Mouse (Mus musculus) lung, postnatal 10 days (tissue): Measurements from ENCODE around the gene Gcc2.
"Not testable (repeated sequence)": the region's sequence is repeated elsewhere in the genome, so short reads cannot be mapped to it uniquely, and the experiment has no call there.

ENCODE experiments used
- DNase-seq: peaks from one replicate; pipeline ENCODE4 v3.0.0; 2021

Gene Gcc2

GRCm38 (mm10) chr10:58255213-58255892 lies at the start of gene Gcc2:
Gene Gcc2 (plus strand): TSS chr10:58255497.
- DNase-seq, result peak; percentile 97

DNA sequence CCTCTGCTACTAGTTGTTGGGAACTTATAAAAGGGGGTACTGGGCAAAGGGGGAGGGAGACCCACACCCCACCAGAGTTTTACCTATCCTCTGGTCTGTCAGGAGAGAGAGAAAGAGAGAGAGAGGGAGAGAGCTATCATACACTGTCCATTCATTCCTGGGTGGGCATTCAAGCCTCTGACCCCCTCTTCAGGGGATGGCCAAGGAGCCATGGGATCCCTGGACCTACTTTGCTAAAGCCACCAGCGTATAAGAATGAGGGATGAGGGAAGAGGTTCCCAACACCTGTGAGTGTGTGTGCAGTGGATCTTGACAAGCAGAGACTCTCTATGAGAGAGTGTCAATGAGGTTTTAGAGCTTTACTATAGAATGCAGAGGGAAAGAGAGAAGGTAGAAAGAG lies 49.3 kb upstream of the Gcc2 start:
- DNase-seq, result no peak

GRCm38 (mm10) chr10:58206639-58207404 lies 48.5 kb upstream of the Gcc2 start:
- DNase-seq, result no peak

DNA sequence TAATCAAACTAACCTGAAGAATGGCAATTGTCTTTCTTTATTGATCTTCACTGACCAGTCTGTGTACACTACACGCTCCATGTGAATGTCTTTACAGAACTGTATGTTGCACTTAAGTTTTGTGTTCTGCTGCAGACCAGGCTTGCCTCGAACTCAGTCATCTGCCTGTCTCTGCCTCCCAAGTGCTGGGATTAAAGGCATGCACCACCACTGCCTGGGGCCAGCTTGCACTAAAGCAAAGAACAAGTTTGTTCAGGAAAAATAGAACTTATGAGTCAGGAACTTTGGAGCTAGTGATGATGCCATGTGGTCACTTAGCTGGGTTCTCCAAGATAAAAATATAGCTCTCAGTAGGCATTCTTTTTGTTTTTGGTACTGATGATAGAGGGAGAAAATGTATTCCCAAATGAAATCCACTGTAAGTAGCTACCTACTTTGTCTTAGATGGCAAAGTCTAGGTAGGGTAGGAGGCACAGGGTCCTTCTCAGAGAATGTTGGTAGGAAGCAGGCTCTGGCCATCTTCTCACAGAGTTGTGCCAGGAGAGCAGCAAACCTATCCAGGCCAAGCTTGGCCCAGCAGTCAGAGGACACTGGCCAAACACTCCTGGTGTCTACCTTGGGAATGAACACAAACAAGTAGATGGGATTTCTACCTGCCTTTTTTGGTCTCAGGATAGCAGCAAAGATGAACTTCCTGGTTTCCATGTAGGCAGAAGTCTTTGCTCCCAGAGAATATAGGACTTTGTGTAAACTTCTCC lies 45.4 kb upstream of the Gcc2 start:
- no peak for DNase-seq

GRCm38 (mm10) chr10:58210514-58210913 lies 44.8 kb upstream of the Gcc2 start:
- no peak for DNase-seq

DNA sequence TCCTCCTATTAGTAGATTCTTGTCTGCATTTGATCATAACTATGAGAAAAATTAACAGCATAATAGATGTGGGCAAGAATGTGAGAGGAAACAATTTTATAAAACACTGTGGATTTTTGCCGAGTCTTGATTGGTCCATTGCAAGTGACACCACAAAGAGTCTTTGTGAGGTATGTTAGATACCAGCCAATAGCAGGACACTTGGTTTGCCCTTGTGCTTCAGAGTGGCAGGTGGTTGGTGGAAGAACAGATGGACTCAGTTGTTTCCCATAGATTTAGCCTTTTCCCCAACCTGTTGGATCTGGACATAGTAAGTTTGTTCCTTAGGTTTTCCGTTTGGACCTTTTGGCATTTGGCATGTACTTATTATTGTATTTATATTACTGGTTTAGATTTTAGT lies 44.1 kb upstream of the Gcc2 start:
- no peak for DNase-seq

DNA sequence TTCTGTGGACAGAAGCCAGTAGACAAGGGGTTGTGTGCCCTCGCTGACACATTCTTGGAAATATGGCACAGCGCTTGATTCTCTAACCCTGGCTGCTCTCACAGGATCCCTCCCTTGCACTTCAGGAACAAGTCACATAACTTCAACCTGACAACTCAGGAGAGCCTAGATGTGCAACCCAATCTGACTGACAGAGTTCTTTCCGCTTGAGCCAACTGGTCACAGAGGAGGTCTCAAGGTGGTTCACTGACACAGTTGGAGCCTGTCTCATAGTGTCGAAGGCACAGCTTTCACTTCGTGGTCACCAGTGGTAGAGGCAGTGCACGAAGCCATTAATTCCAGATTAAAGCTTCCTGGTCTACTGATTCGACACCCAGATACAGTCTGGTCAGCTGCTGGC lies 43.1 kb upstream of the Gcc2 start:
- no peak for DNase-seq

- DNase-seq, result no peak
Measured at GRCm38 (mm10) chr10:58214497-58214896, 40.8 kb upstream of the Gcc2 start.

GRCm38 (mm10) chr10:58214934-58215333 lies 40.4 kb upstream of the Gcc2 start:
- no peak for DNase-seq

DNA sequence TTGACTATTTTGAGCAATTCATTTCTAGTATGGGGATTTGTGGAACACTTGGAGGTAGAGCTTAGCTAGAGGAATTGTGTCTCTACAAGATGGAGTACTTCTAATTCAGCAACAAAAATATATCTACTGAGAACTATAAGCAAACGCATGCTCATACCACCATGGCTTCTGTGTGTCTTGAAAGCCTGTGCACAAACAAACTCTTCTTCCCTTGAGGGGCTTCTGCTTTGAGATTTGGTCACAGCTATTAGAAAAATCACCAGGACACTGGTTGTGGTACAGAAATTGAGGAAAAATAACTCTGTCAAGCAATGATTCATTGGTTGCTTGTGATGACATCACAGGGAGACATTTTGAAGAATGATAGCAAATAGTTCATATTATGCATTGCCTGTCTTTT lies 39.9 kb upstream of the Gcc2 start:
- no peak for DNase-seq

GRCm38 (mm10) chr10:58217366-58217765 lies 37.9 kb upstream of the Gcc2 start:
- no peak for DNase-seq

DNA sequence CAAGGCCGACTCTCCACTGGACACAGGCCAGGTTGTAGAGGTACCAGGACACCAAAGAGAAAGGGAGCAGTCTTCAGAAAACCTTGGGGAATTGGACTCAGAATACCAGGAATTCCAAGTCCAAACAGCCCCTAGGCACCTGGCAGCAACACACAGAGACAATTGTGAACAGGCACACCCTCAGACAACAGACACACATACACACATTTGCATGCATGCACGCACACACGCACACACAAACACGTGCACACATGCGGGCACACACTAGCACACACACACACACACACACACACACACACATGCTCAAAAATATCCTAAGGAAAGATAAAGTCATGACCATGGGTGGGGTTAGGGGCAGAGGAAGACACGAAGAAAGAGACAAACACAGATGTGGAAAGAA lies 34.6 kb upstream of the Gcc2 start:
- DNase-seq, result no peak

DNA sequence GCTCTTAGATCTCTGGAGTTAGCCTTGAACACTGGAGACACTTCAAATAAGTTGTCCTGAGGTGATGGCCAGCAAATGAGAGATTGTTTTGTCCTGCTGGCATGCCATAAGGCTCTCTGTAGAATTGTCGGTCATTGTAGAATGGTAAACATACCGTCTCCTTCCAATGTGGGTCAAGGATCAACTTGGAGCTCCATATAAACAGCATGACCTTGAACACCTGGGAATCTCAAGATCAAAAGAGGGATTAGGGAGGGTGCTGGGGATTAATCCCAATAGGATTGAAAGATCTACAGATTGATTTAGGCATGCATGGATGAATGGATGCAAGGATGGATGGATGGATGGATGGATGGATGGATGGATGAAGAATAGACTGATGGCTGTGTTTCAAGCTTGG lies 33.7 kb upstream of the Gcc2 start:
- not testable (repeated sequence) for DNase-seq

GRCm38 (mm10) chr10:58223161-58223560 lies 32.1 kb upstream of the Gcc2 start:
- not testable (repeated sequence) for DNase-seq

- peak; percentile 77 for DNase-seq
Measured at GRCm38 (mm10) chr10:58223972-58224805, 31.1 kb upstream of the Gcc2 start.

- DNase-seq, result peak; percentile 62
Measured at GRCm38 (mm10) chr10:58224827-58225785, 30.2 kb upstream of the Gcc2 start, which contains the start of gene AW822073. Gene AW822073 (minus strand): TSS chr10:58224930.

GRCm38 (mm10) chr10:58226357-58226756 lies 28.9 kb upstream of the Gcc2 start:
- DNase-seq, result not testable (repeated sequence)

- not testable (repeated sequence) for DNase-seq
Measured at GRCm38 (mm10) chr10:58227798-58228197, 27.5 kb upstream of the Gcc2 start.

DNA sequence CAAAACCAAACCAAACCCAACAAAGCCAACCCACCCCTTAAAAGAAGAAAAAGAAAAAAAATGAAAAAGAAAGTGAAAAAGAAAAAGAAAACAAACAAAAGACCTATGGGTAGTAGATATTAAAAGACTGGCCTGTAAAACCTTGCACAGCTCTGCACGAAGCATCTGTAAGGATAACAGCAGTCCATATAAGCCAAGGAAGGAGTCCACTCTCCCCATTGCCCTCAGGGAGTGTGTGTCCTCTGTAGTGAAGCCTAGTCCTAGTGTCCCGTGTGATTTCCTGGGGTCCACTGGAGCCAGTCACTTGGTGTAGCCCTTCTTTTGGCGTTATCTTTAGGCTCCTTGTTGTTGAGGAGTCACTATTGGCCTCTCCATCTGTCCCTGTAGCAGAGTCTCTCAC lies 25.3 kb upstream of the Gcc2 start:
- not testable (repeated sequence) for DNase-seq

- DNase-seq, result peak; percentile 66
Measured at GRCm38 (mm10) chr10:58231088-58231487, 24.2 kb upstream of the Gcc2 start.
